Mouse (Mus musculus) thymus, adult 2 months (tissue): ENCODE results near the gene Ak5. TPM values are rescaled to one million over a fixed set of nuclear protein-coding genes. Genes with fewer than 3 reads are reported as not detected.

Experiments used
- DNase-seq: peaks from one replicate; pipeline ENCODE4 v3.0.0; 2021
- H3K27ac ChIP-seq: fragments of 200-500 bp; 2 replicates; pipeline ENCODE4 v1.5.1; 2012; ENCODE audit warnings: low read length, control low read depth; ENCODE audit not compliant: control insufficient read depth, insufficient read depth
- H3K27me3 ChIP-seq: fragments of 200-500 bp; 2 replicates; pipeline ENCODE4 v1.6.1; 2012; ENCODE audit warnings: mild to moderate bottlenecking, low read length, moderate library complexity, mixed read lengths; ENCODE audit not compliant: control insufficient read depth, insufficient read depth
- H3K36me3 ChIP-seq: fragments of 200-500 bp; 2 replicates; pipeline ENCODE4 v1.6.1; 2012; ENCODE audit warnings: mild to moderate bottlenecking, low read length, moderate library complexity; ENCODE audit not compliant: control insufficient read depth, insufficient read depth
- H3K4me1 ChIP-seq: fragments of 200-500 bp; replicated peaks from 2 replicates; pipeline ENCODE4 v1.6.1; 2012; ENCODE audit warnings: low read length; ENCODE audit not compliant: control insufficient read depth, insufficient read depth
- H3K4me3 ChIP-seq: fragments of 200-500 bp; 2 replicates; pipeline ENCODE4 v1.5.1; 2012; ENCODE audit warnings: mild to moderate bottlenecking, low read length, control low read depth, moderate library complexity; ENCODE audit not compliant: control insufficient read depth, insufficient read depth
- CTCF ChIP-seq: fragments of 200-500 bp; IDR thresholded peaks from 2 replicates; pipeline ENCODE4 v1.5.1; 2012; ENCODE audit warnings: mild to moderate bottlenecking, control low read depth, low read length, moderate library complexity, borderline replicate concordance; ENCODE audit not compliant: control insufficient read depth, poor library complexity, insufficient read depth; ENCODE audit errors: extremely low read depth
- POLR2A ChIP-seq: fragments of 200-500 bp; IDR thresholded peaks from 2 replicates; pipeline ENCODE4 v1.6.1; 2012; ENCODE audit warnings: mild to moderate bottlenecking, low read length, control low read depth, moderate library complexity; ENCODE audit not compliant: control insufficient read depth, poor library complexity, insufficient read depth; ENCODE audit errors: extremely low read depth
- WGBS: fragments of 180-500 bp; shearing (Covaris S2); methylation state at CpG from one replicate; pipeline ENCODE4 v1.1.7; 2018; 5-methylcytosine and 5-hydroxymethylcytosine counted together
- polyA plus RNA-seq: library from polyadenylated mRNA; depleted of rRNA; stranded (reverse); fragments of >200 nt; gene quantifications from 2 replicates; pipeline ENCODE4 v1.2.3, GENCODE M21; 2012

The Ak5 gene
- polyA plus RNA-seq, 1 experiment, result 0.61 TPM

GRCm38 (mm10) chr3:152478599-152479435, 189.3 kb downstream of the Ak5 start:
- Histone ChIP-seq H3K4me3 (peak overlapping the region; percentile 39), H3K36me3 (no peaks in the 10 kb centered on the region), H3K27ac (no peak overlapping the region), H3K4me1 (peaks cover 7% of the 10 kb centered on the region), H3K27me3 (no peaks in the 10 kb centered on the region)
- no peak for TF ChIP-seq POLR2A
- TF ChIP-seq CTCF, result no peak
- under 1% methylated on average over 16 of the region's 16 CpGs for WGBS
- peak; percentile 44 for DNase-seq

- Histone ChIP-seq H3K27me3 (no peaks in the 10 kb centered on the region), H3K27ac (no peak overlapping the region), H3K4me1 (peaks cover 7% of the 10 kb centered on the region), H3K36me3 (no peaks in the 10 kb centered on the region), H3K4me3 (peak overlapping the region; percentile 39)
- peak; percentile 72 for DNase-seq
- TF ChIP-seq CTCF, result peak; percentile 59; the same call in 1 of the 2 replicates
- no peak for TF ChIP-seq POLR2A
- WGBS, result 4% methylated on average over 23 of the region's 23 CpGs
Observed at GRCm38 (mm10) chr3:152477796-152478527, 190.2 kb downstream of the Ak5 start.

- no peak overlapping the region for H3K4me3 ChIP-seq
- no peaks in the 10 kb centered on the region for H3K36me3 ChIP-seq
- no peak overlapping the region for H3K27ac ChIP-seq
- WGBS, result over 99% methylated on average over 3 of the region's 3 CpGs
- H3K27me3 ChIP-seq, result no peaks in the 10 kb centered on the region
- no peak for TF ChIP-seq POLR2A
- TF ChIP-seq CTCF, result no peak
- DNase-seq, result no peak
- H3K4me1 ChIP-seq, result peaks cover 7% of the 10 kb centered on the region
Observed at GRCm38 (mm10) chr3:152475894-152476293, 192.3 kb downstream of the Ak5 start.

- no peaks in the 10 kb centered on the region for H3K27me3 ChIP-seq
- no peak for DNase-seq
- 96% methylated on average over 1 of the region's 1 CpGs for WGBS
- H3K36me3 ChIP-seq, result no peaks in the 10 kb centered on the region
- H3K27ac ChIP-seq, result no peak overlapping the region
- TF ChIP-seq POLR2A (no peak), CTCF (no peak)
- H3K4me3 ChIP-seq, result no peak overlapping the region
- peaks cover 7% of the 10 kb centered on the region for H3K4me1 ChIP-seq
Observed at GRCm38 (mm10) chr3:152475278-152475669, 192.9 kb downstream of the Ak5 start.

- DNase-seq, result peak; percentile 64
- TF ChIP-seq CTCF (no peak), POLR2A (no peak)
- WGBS, result 67% methylated on average over 15 of the region's 15 CpGs
Observed at GRCm38 (mm10) chr3:152474582-152475277, 193.4 kb downstream of the Ak5 start.

GRCm38 (mm10) chr3:152472676-152473075, 195.5 kb downstream of the Ak5 start:
- Histone ChIP-seq H3K27me3 (no peaks in the 10 kb centered on the region), H3K36me3 (no peaks in the 10 kb centered on the region), H3K4me1 (no peaks in the 10 kb centered on the region), H3K27ac (no peak overlapping the region), H3K4me3 (no peak overlapping the region)
- DNase-seq, result no peak
- TF ChIP-seq POLR2A (no peak), CTCF (no peak)
- 93% methylated on average over 16 of the region's 16 CpGs for WGBS

More at GRCm38 (mm10) chr3:152474582-152475277, 193.4 kb downstream of the Ak5 start:
- Histone ChIP-seq H3K27ac (no peak overlapping the region), H3K36me3 (no peaks in the 10 kb centered on the region), H3K27me3 (no peaks in the 10 kb centered on the region), H3K4me1 (peaks cover 7% of the 10 kb centered on the region), H3K4me3 (no peak overlapping the region)
